Mouse (Mus musculus): Measurements from ENCODE around the gene Macrod2.

- TF ChIP-seq CTCF (IDR thresholded peaks at IDR 0.05; ENCODE audit: low read depth, low read length) (no peak), POLR2A (IDR thresholded peaks at IDR 0.05; ENCODE audit: extremely low read depth, insufficient read depth, low read length) (no peak)
Measured at GRCm38 (mm10) chr2:141820795-141821194, 1425.7 kb downstream of the Macrod2 start.
